Mouse (Mus musculus) urinary bladder, adult 18-20 months (tissue): ENCODE results near the gene Ttll9.

Experiments used
- DNase-seq, 2 experiments: peaks; one replicate each; pipeline ENCODE4 v3.0.0; 2022; ENCODE audit warnings: low spot score in 2 of 2, mixed read lengths in 2 of 2

Ttll9 gene

DNA sequence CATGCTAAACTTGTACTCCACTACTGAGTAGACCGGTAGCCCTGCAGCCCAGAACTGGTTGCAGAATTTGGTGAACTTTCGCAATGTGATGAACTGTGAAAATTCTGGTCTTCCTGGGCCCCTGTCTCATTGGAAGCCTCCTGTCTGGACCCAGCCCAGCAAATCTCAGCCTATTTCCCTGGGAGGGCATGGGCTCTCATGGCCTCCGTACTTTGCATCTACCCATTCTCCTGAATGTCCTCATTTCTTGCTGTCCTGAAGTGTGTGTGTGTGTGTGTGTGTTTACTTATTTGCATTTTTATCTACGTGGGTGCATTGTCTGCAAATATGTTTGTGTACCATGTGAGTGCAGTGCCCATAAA, 87.7 kb downstream of the Ttll9 start:
- no peak for DNase-seq

DNA sequence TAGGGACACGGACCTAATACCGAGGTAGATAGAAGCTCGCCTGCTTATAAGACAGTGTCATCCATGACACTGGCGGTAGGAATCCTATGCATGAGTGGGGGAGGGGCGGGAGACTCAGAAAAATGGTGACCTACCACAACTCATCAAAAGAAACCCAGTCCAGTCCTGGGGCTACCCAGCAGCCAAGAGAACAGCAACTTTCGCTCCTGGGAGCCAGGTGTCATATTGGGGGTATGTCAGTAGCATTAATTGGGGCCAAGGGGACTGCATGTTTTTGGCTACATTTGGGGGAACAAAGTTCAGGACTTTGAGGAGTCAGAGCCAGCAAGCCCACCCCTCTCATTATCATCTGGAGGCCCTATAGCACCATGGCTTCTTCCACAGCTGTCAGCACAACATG, 88.8 kb downstream of the Ttll9 start:
- DNase-seq: no peak

DNA sequence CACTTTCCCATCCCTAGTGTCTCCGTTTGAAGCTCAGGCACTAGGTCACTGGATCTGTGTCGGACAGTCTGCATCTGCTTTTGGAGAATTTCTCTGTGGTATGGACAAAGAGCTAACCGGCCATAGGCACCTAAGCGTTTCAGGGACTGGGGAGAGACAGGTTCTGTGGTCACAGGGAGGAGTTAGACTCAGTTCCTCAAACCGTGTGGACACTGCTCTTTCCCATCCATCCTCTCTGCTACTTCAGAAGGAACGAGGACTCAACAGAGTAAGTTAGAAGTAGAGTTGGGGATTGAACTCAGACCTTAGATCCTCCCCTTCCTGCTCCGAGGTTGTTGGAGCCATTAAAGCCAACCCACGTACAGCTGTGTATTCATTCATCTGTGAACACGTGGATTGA, 89.3 kb downstream of the Ttll9 start:
- DNase-seq: no peak

DNA sequence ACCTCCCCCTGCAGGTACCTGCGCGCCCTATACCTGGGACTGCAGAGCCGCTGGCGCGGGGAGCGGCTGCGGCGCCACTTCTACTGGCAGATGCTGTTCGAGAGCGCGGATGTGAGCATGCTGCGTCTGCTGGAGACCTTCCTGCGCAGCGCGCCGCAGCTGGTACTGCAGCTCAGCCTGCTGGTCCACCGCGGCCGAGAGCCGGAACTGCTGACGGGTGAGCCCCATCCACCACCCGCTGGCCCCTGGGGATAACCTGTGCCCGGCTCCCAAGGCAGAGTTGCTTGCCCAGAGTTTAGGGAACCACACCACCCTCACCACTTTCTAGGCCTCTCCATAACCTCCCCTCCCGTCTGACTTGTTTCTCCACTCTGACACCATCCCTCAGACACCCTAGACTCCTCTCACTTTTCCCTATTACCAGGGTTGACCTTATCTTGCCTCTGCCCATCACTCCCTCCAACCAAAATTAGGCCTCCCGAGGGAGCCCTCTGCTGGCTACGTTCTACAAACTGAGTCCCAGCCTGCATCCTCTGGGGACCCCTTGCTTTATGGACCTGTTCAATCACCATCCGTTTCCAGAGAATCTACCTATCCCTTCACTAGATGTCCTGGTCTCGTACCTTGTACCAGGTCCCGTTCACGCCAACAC, 90.5 kb downstream of the Ttll9 start:
- DNase-seq: no peak

DNA sequence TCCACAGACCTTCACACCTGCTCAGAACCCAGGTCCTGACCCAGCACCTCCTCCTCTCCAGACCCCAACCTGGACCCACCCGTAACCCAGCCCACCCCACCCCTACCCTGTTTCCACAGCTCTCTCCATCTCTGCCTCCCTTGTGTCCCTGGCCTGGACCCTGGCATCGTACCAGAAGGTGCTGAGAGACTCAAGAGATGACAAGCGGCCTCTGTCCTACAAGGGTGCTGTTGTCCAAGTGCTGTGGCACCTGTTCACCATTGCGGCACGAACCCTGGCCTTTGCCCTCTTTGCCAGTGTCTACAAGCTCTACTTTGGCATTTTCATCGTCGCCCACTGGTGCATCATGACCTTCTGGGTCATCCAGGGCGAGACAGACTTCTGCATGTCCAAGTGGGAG, 91.6 kb downstream of the Ttll9 start:
- no peak for DNase-seq

DNA sequence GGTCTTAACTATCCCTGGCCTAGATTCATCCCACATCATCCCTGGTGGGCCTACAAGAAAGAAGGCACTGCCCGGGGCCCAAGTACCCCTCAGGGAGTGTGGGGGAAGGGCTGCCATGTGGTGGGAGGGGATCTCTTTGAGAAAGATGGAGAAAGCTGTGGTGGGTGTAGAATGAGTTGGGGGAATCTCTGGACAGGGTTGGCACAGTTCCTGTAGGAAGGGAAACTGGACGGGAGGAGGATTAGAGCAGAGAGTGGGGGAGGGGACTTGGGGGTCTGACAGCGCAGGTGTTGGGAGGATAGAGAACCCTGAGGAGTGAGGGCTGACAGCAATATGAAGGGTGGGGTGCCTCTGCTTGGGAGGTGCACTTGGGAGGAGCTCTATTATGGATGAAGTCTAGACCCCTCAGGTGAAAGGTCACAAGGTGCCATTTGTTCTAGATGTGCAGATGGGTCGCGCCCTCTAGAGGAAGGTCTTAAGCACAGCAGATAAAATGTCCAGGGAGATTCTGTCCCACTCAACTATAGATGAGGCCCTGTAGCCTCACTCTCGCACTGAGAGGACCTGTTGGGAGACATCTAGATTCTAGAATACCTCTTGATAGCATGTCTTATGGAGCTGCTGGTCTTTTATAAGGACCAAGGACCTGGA, 93.1 kb downstream of the Ttll9 start:
- no peak for DNase-seq
